Mouse (Mus musculus): ENCODE results near the gene Trpm3.

DNA sequence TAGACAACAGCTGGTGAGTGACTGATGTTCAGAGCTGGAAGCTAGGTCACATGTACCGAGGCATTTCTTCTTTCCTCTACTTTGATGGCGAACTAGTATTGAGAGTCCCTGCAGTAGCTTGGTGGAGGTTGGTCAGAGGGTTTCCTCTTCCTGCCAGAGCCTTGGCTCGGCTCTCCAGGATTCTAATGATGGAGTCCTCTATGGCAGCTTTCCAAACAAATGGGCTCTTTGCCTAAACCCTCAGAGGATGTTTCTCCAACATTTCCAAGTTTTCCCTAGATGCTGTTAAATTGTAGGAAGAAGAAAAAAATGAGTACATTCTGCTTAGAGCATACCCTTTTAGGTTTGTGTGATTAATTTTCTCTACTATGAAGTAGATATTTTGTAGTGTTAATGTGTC lies 6.2 kb upstream of the Trpm3 start:
- TF ChIP-seq POLR2A (IDR thresholded peaks at IDR 0.05; ENCODE audit: low read depth, low read length) (no peak), CTCF (IDR thresholded peaks at IDR 0.05; ENCODE audit: extremely low read depth, insufficient read depth, insufficient read length, insufficient replicate concordance) (no peak)

All from spleen, adult 2 months (tissue).